Mouse (Mus musculus) heart, adult 2 months (tissue): ENCODE data around the gene Txnrd2. TPM values are rescaled to one million over a fixed set of nuclear protein-coding genes. Genes with fewer than 3 reads are reported as not detected.
A peak's percentile ranks its signal among the peaks of the same experiment; 100 is the strongest.

Experiments used
- DNase-seq, 2 experiments: peaks; one replicate each; pipeline ENCODE4 v3.0.0; 2021
- H3K27ac ChIP-seq: fragments of 200-600 bp; 2 replicates; pipeline ENCODE4 v1.8.1; 2022
- H3K27me3 ChIP-seq: fragments of 200-500 bp; 2 replicates; pipeline ENCODE4 v1.6.1; 2012; ENCODE audit warnings: mild to moderate bottlenecking, low read length, inconsistent platforms, mixed read lengths; ENCODE audit not compliant: control insufficient read depth, insufficient read depth
- H3K36me3 ChIP-seq: fragments of 200-500 bp; 2 replicates; pipeline ENCODE4 v1.6.1; 2012; ENCODE audit warnings: low read length, inconsistent platforms; ENCODE audit not compliant: control insufficient read depth, insufficient read depth
- H3K4me1 ChIP-seq: fragments of 200-500 bp; 2 replicates; pipeline ENCODE4 v1.6.1; 2011; ENCODE audit warnings: low read length; ENCODE audit not compliant: control insufficient read depth, insufficient read depth
- H3K4me3 ChIP-seq: fragments of 200-600 bp; 2 replicates; pipeline ENCODE4 v1.8.1; 2022
- H3K79me2 ChIP-seq: fragments of 200-500 bp; replicated peaks from 2 replicates; pipeline ENCODE4 v1.6.1; 2012; ENCODE audit warnings: mild to moderate bottlenecking, inconsistent platforms, low read length, moderate library complexity, mixed read lengths; ENCODE audit not compliant: control insufficient read depth, insufficient read depth
- H3K9ac ChIP-seq: fragments of 200-500 bp; 2 replicates; pipeline ENCODE4 v1.6.1; 2012; ENCODE audit warnings: low read depth, mild to moderate bottlenecking, control low read depth, inconsistent platforms, low read length, mixed read lengths
- CTCF ChIP-seq: fragments of 200-600 bp; IDR thresholded peaks from 2 replicates; pipeline ENCODE4 v1.8.1; 2022; ENCODE audit warnings: antibody characterized with exemption, mild to moderate bottlenecking, moderate library complexity
- EP300 ChIP-seq: fragments of 200-500 bp; IDR thresholded peaks from 2 replicates; pipeline ENCODE4 v1.6.1; 2011; ENCODE audit warnings: low read depth, low read length, control low read depth; ENCODE audit not compliant: insufficient read depth
- POLR2A ChIP-seq: fragments of 200-500 bp; IDR thresholded peaks from 2 replicates; pipeline ENCODE4 v1.6.1; 2011; ENCODE audit warnings: mild to moderate bottlenecking, low read depth, low read length, control low read depth; ENCODE audit not compliant: insufficient read depth
- WGBS: fragments of 180-500 bp; shearing (Covaris S2); methylation state at CpG from one replicate; pipeline ENCODE4 v1.1.7; 2018; 5-methylcytosine and 5-hydroxymethylcytosine counted together
- intact Hi-C: fragments of 180-260 bp; cut with DNase I; formaldehyde crosslinking; loops from one replicate; pipeline ENCODE4 v1.15.1; 2025
- polyA plus RNA-seq: library from polyadenylated mRNA; depleted of rRNA; stranded (reverse); fragments of >200 nt; gene quantifications from 2 replicates; pipeline ENCODE4 v1.2.3, GENCODE M21; 2012
- total RNA-seq, 2 experiments: library from RNA; stranded (reverse); gene quantifications; 2 replicates each; pipeline ENCODE4 v1.2.3; 2021

Txnrd2 gene
- total and polyA plus RNA-seq, 3 experiments: 35.1 to 39.7 (median 37.6) TPM

DNA sequence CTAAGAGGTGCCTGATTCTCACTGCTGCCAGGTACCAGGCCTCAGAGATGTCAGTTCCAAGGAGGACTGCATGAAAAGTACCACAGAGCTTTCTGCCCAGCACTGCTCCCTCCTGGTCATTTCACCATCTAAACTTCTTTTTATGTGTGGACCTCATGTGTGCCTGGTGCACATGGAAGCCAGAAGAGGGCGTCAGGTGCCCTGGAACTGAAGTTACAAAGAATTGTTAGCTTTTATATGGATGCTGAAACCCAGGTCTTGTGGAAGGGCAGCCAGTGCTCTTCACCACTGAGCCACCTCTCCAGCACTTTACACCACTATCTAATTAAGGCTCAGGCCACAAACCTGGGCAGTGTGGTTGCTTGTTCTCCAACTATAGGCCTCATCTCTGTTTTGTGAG lies 44.6 kb downstream of the Txnrd2 start:
- no peak for DNase-seq
- H3K4me3 ChIP-seq: no peak overlapping the region
- no peaks in the 10 kb centered on the region for H3K79me2 ChIP-seq
- H3K9ac ChIP-seq: no peak overlapping the region
- 34% methylated on average over 1 of the region's 1 CpGs for WGBS
- intact Hi-C loops: no loop called here
- no peaks in the 10 kb centered on the region for H3K4me1 ChIP-seq
- no peaks in the 10 kb centered on the region for H3K36me3 ChIP-seq
- TF ChIP-seq EP300 (no peak), CTCF (peak; percentile 27), POLR2A (no peak)
- H3K27me3 ChIP-seq: no peaks in the 10 kb centered on the region
- no peak overlapping the region for H3K27ac ChIP-seq

DNA sequence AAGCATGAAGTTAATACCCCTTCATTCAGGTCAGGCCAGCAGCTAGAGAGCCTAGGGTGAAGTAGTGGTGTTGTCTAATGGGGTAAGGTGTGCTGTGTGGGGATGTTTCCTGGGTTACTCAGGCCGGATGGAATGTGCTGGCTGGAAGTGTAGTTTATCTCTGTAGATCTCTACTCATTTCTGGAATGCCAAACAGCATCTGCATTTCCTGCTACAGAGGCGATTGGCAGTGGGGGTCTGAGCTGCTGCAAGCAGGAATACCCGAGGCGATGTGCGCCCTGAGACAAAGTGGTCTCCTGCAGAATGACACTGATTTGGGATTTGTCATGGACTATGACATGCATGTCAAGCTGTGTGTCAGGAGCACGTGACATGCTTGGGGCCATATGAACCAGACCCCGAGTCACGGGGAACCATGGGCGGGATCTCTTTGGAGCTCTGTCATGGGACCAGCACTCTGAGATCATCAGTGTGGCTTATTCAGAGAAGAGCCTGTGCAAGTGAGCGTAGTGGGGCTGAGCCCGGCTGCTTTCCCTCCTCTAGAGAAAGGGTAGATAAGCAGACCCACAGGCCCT lies 45.3 kb downstream of the Txnrd2 start:
- no peak for DNase-seq
- Histone ChIP-seq H3K4me1 (no peaks in the 10 kb centered on the region), H3K9ac (no peak overlapping the region), H3K27ac (no peak overlapping the region), H3K79me2 (no peaks in the 10 kb centered on the region), H3K36me3 (no peaks in the 10 kb centered on the region), H3K27me3 (no peaks in the 10 kb centered on the region), H3K4me3 (no peak overlapping the region)
- 74% methylated on average over 11 of the region's 11 CpGs for WGBS
- TF ChIP-seq POLR2A: no peak
- TF ChIP-seq EP300: no peak
- no peak for TF ChIP-seq CTCF
- intact Hi-C loops: no loop called here

GRCm38 (mm10) chr16:18471976-18472375 lies 45.8 kb downstream of the Txnrd2 start:
- 83% methylated on average over 6 of the region's 6 CpGs for WGBS

GRCm38 (mm10) chr16:18472416-18472815 lies 46.2 kb downstream of the Txnrd2 start:
- 98% methylated on average over 4 of the region's 4 CpGs for WGBS
- no peaks in the 10 kb centered on the region for H3K4me1 ChIP-seq
- H3K27ac ChIP-seq: no peak overlapping the region
- H3K9ac ChIP-seq: no peak overlapping the region
- H3K36me3 ChIP-seq: no peaks in the 10 kb centered on the region
- intact Hi-C loops: no loop called here
- H3K4me3 ChIP-seq: no peak overlapping the region
- no peak for TF ChIP-seq POLR2A
- no peak for TF ChIP-seq EP300
- no peak for TF ChIP-seq CTCF
- no peaks in the 10 kb centered on the region for H3K79me2 ChIP-seq
- DNase-seq: no peak
- no peaks in the 10 kb centered on the region for H3K27me3 ChIP-seq

More at GRCm38 (mm10) chr16:18471976-18472375, 45.8 kb downstream of the Txnrd2 start:
- intact Hi-C loops: no loop called here
- Histone ChIP-seq H3K79me2 (no peaks in the 10 kb centered on the region), H3K27me3 (no peaks in the 10 kb centered on the region), H3K27ac (no peak overlapping the region), H3K36me3 (no peaks in the 10 kb centered on the region), H3K4me1 (no peaks in the 10 kb centered on the region), H3K4me3 (no peak overlapping the region), H3K9ac (no peak overlapping the region)
- no peak for TF ChIP-seq EP300
- no peak for TF ChIP-seq POLR2A
- TF ChIP-seq CTCF: no peak
- no peak for DNase-seq

GRCm38 (mm10) chr16:18472976-18473375 lies 46.8 kb downstream of the Txnrd2 start:
- intact Hi-C loops: no loop called here
- no peak overlapping the region for H3K4me3 ChIP-seq
- no peaks in the 10 kb centered on the region for H3K4me1 ChIP-seq
- no peak for DNase-seq
- H3K27me3 ChIP-seq: no peaks in the 10 kb centered on the region
- H3K9ac ChIP-seq: no peak overlapping the region
- WGBS: 95% methylated on average over 8 of the region's 8 CpGs
- TF ChIP-seq CTCF (no peak), POLR2A (no peak), EP300 (no peak)
- H3K27ac ChIP-seq: no peak overlapping the region
- H3K36me3 ChIP-seq: no peaks in the 10 kb centered on the region
- H3K79me2 ChIP-seq: no peaks in the 10 kb centered on the region

DNA sequence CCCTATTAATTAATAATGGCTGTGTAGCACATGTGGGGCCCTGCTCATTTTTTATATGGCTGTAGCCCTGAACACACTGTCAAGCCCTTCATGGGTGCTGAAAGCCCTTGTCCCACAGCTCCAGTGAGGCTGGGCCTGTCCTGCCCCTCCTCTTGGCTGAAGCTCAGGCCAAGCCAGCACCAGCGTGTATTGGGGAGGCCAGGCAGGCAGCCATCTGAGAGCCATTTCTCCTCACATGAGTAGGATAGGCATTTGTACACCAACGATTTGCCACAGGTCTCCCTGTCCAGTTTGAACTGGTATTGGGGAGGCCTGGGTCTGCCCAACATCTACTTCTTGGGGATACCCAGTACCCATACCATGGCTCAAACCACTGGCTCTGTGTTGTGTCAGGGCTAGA lies 47.8 kb downstream of the Txnrd2 start:
- DNase-seq: no peak
- H3K36me3 ChIP-seq: no peaks in the 10 kb centered on the region
- intact Hi-C loops: no loop called here
- no peaks in the 10 kb centered on the region for H3K79me2 ChIP-seq
- WGBS: 75% methylated on average over 2 of the region's 2 CpGs
- H3K27ac ChIP-seq: no peak overlapping the region
- H3K9ac ChIP-seq: no peak overlapping the region
- H3K27me3 ChIP-seq: no peaks in the 10 kb centered on the region
- no peak for TF ChIP-seq CTCF
- TF ChIP-seq POLR2A: no peak
- TF ChIP-seq EP300: no peak
- H3K4me3 ChIP-seq: no peak overlapping the region
- H3K4me1 ChIP-seq: no peaks in the 10 kb centered on the region
